Mouse (Mus musculus) small intestine, adult 2 months (tissue): ENCODE measurements around the gene Aatk. TPM values are rescaled to one million over a fixed set of nuclear protein-coding genes. Genes with fewer than 3 reads are reported as not detected.

Experiments
- H3K27ac ChIP-seq: fragments of 200-500 bp; 2 replicates; pipeline ENCODE4 v1.5.1; 2012; ENCODE audit warnings: low read depth, low read length, control low read depth, inconsistent platforms; ENCODE audit not compliant: insufficient read depth
- H3K27me3 ChIP-seq: fragments of 200-500 bp; 2 replicates; pipeline ENCODE4 v1.6.1; 2012; ENCODE audit warnings: mild to moderate bottlenecking, moderate library complexity, low read length, inconsistent platforms; ENCODE audit not compliant: control insufficient read depth, insufficient read depth
- H3K36me3 ChIP-seq: fragments of 200-500 bp; 2 replicates; pipeline ENCODE4 v1.6.1; 2012; ENCODE audit warnings: mild to moderate bottlenecking, low read length, control low read depth, inconsistent platforms; ENCODE audit not compliant: control insufficient read depth, insufficient read depth
- H3K4me1 ChIP-seq: fragments of 200-500 bp; 2 replicates; pipeline ENCODE4 v1.6.1; 2012; ENCODE audit warnings: low read length, inconsistent platforms, mixed read lengths; ENCODE audit not compliant: control insufficient read depth, insufficient read depth, insufficient read length
- H3K4me3 ChIP-seq: fragments of 200-500 bp; 2 replicates; pipeline ENCODE4 v1.5.1; 2012; ENCODE audit warnings: low read depth, mild to moderate bottlenecking, control low read depth, inconsistent platforms, low read length, moderate library complexity
- CTCF ChIP-seq: fragments of 200-500 bp; IDR thresholded peaks from 2 replicates; pipeline ENCODE4 v1.5.1; 2012; ENCODE audit warnings: low read depth, mild to moderate bottlenecking, control low read depth, inconsistent platforms, low read length, moderate library complexity, mixed read lengths; ENCODE audit not compliant: insufficient replicate concordance, insufficient read length; ENCODE audit errors: extremely low read depth
- POLR2A ChIP-seq: fragments of 200-500 bp; IDR thresholded peaks from 2 replicates; pipeline ENCODE4 v1.6.1; 2012; ENCODE audit warnings: low read depth, mild to moderate bottlenecking, control low read depth, inconsistent platforms, low read length, moderate library complexity
- WGBS: fragments of 180-500 bp; shearing (Covaris S2); methylation state at CpG from one replicate; pipeline ENCODE4 v1.1.7; 2018; 5-methylcytosine and 5-hydroxymethylcytosine counted together
- polyA plus RNA-seq: library from polyadenylated mRNA; depleted of rRNA; stranded (reverse); fragments of >200 nt; gene quantifications from 2 replicates; pipeline ENCODE4 v1.2.3, GENCODE M21; 2012

Gene Aatk
- polyA plus RNA-seq, 1 experiment, result 6.0 TPM

DNA sequence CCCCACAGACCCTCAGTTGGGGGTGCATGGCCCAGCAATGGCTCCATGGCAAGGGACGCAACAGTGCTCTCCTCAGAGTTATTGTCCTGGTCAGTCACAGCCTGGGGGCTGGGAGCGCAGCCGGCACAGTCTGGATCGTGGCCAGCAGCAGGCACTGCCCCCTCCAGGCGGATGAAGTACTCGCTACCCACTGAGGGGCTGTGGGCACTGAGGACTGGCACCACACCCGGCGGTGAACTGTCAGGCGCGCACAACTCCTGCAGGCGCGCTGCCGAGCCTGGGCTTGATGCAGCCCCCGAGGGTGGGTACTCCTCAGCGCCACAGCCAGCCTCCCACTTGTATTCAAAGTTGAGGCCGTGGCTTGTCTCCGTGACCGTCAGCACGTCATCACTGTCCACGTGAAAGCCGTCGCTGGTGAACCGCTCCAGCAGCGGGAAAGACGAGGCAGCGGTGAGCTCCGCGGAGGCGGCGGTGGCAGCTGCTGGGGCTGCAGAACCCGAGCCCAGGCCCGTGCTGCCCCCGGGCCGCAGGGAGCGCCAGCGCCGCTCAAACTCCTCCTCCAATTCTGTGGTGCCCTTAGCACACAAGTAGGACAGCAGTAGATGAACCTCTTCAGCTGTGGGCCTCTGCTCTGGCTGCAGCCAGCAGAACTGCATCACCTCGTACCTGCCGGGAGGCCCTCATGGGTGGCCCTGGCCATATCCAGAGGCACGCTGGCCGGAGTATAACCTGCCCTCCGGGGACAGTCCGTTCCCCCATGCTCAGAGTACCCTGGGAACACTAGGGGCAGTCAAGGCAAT, 35.0 kb downstream of the Aatk start:
- whole genome bisulfite sequencing, result 46% methylated on average over 43 of the region's 43 CpGs
- Histone ChIP-seq H3K4me3 (0 out of 2 replicates have a peak overlapping the region, but pooled peaks have one; percentile 2), H3K27ac (no peak overlapping the region), H3K4me1 (peaks cover 8% of the 10 kb centered on the region), H3K36me3 (no peaks in the 10 kb centered on the region), H3K27me3 (peaks cover 4% of the 10 kb centered on the region; the same call in 1 of the 2 replicates)
- no peak for TF ChIP-seq CTCF
- no peak for TF ChIP-seq POLR2A

DNA sequence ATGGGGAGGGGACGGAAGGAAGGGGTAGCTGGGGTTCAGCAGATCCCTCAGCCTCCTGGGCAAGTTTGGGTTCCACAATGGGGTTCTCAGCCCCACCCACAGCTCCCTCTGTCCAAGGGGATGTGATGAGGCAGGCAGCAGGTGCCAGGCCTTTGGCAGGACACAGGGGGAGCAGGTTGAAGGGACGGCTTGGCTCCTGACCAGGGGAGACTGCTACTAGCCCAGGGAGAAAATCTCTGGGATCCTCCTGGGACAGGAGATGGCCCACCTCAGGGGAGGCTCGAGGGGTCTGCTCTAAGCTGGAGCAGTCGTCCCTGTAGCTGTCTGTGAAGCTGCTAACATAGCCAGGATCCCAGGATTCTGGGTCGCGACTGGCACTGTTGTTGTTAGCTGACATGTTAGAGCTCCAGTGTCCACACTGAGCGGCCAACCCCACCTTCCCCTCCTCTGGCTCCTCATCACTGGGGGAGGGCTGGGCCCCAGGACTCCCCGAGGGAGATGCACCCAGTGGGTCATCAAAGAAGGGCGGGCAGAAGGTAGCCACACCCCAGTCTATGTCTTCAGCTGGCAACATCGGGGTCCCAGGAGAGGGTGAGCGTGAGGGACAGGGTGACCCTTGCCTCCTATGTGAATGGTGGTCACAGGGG, 35.7 kb downstream of the Aatk start:
- 73% methylated on average over 11 of the region's 11 CpGs for WGBS
- peaks cover 4% of the 10 kb centered on the region; the same call in 1 of the 2 replicates for H3K27me3 ChIP-seq
- no peak for TF ChIP-seq CTCF
- H3K4me1 ChIP-seq, result peaks cover 8% of the 10 kb centered on the region
- no peak overlapping the region for H3K27ac ChIP-seq
- no peaks in the 10 kb centered on the region for H3K36me3 ChIP-seq
- no peak overlapping the region for H3K4me3 ChIP-seq

DNA sequence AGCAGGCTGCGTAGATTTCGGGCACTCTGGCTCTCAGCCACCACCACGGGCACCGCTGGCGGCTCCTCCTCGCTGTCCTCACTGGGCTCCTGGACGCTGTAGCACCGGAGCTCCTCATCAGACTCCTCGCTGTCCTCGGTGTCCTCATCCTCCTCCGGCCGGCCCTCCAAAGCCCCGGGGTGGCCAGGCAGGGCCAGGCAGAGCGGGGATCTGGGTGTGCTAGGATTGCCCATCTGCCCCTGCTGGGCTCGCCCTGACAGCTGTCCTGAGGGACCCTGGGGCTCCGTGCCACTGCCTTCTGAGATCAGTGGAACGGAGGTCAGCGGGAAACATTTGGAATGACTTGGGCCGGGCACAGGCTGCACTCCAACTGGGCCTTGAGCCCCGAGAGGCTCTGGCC, 37.0 kb downstream of the Aatk start:
- Histone ChIP-seq H3K4me1 (peaks cover 8% of the 10 kb centered on the region), H3K27ac (no peak overlapping the region), H3K4me3 (no peak overlapping the region), H3K27me3 (peaks cover 4% of the 10 kb centered on the region; the same call in 1 of the 2 replicates), H3K36me3 (no peaks in the 10 kb centered on the region)
- TF ChIP-seq POLR2A, result no peak
- no peak for TF ChIP-seq CTCF
- 82% methylated on average over 20 of the region's 20 CpGs for WGBS

DNA sequence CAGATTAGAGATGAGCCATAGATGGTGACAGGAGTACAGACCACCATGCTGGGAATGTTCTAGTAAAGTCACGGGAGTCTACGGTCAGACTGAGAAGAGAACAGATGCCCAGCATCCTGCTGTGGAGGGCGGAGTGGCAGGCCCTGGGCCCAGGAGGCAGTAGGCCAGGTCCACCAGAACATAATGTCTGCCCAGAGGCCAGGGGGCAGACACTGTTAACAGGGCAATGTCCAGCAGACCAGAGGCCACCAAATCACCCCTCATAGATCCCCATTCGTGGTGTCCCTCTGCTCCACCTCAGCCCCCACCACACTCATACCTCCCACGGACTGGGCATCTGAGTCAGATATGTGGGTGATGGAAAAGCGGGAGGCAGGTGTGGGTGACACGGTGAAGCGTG, 38.0 kb downstream of the Aatk start:
- Histone ChIP-seq H3K27me3 (peaks cover 4% of the 10 kb centered on the region; the same call in 1 of the 2 replicates), H3K36me3 (no peaks in the 10 kb centered on the region), H3K4me3 (no peak overlapping the region), H3K27ac (no peak overlapping the region), H3K4me1 (peaks cover 5% of the 10 kb centered on the region)
- no peak for TF ChIP-seq POLR2A
- TF ChIP-seq CTCF, result no peak
- WGBS, result 86% methylated on average over 8 of the region's 8 CpGs

DNA sequence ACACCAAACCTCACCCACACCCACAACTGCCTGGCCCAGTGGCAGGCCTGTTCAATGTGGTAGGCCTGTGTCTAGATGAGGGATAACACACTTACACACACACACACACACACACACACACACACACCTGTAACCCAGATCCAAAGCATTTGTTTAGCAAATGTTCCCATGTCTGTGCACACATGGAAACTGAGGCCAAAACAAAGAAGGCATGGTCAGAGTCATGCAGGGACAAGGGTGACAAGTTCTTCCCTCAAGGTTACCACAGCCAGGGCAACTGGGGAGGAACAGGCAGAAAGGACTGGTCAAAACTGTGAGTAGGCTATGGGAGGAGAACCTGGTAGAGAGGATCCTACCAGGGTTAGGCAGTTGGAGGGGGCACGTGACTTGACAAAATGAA, 38.5 kb downstream of the Aatk start:
- Histone ChIP-seq H3K27me3 (peaks cover 4% of the 10 kb centered on the region; the same call in 1 of the 2 replicates), H3K36me3 (no peaks in the 10 kb centered on the region), H3K4me1 (peaks cover 4% of the 10 kb centered on the region), H3K4me3 (no peak overlapping the region), H3K27ac (no peak overlapping the region)
- WGBS, result 91% methylated on average over 1 of the region's 1 CpGs
- TF ChIP-seq POLR2A (no peak), CTCF (no peak)

DNA sequence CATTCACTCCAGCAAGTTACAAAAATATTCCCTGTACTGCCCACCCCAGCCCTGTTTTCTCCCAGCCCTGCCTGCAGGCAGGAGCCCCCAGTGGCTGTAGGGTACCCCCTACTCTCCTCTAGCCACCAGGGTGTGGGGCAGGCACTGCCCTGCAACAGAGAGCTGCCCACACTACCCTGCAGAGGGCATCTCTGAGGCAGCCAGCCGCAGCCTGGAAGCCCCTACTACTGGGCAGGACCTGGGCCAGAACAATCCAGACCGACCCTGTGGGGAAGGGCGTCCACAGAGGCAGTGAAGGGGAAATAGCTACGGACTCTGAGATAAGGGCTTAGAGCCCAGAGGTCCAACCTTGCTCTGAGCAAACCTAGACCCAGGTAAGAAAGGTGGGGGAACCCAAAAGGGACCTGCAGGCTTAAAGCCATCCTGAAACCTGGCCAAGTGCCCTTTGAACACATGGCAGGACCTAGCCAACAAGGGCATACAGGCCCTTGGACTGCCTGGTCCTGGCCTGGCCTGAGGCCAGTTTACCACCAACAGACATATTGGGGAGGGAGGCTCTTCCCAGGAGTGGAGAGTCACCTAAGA, 39.4 kb downstream of the Aatk start:
- Histone ChIP-seq H3K4me1 (no peaks in the 10 kb centered on the region), H3K27ac (no peak overlapping the region), H3K27me3 (peaks cover 4% of the 10 kb centered on the region; the same call in 1 of the 2 replicates), H3K36me3 (no peaks in the 10 kb centered on the region), H3K4me3 (no peak overlapping the region)
- no peak for TF ChIP-seq POLR2A
- no peak for TF ChIP-seq CTCF
- 30% methylated on average over 4 of the region's 4 CpGs for WGBS
